Mouse (Mus musculus) gastrocnemius, postnatal 25 days (tissue): ENCODE data around the gene Myo9b. TPM values are rescaled to one million over a fixed set of nuclear protein-coding genes. Genes with fewer than 3 reads are reported as not detected.
A peak's percentile ranks its signal among the peaks of the same experiment; 100 is the strongest.

Experiments
- DNase-seq: peaks from one replicate; pipeline ENCODE4 v3.0.0; 2022
- total RNA-seq, 2 experiments: library from RNA; stranded (reverse); gene quantifications; 1 replicate in 1 of 2; 2 replicates in 1 of 2; pipeline ENCODE4 v1.2.3; 2021

Gene Myo9b
- total RNA-seq, 2 experiments from 2014 or later = 9.1 to 12.2 TPM

DNA sequence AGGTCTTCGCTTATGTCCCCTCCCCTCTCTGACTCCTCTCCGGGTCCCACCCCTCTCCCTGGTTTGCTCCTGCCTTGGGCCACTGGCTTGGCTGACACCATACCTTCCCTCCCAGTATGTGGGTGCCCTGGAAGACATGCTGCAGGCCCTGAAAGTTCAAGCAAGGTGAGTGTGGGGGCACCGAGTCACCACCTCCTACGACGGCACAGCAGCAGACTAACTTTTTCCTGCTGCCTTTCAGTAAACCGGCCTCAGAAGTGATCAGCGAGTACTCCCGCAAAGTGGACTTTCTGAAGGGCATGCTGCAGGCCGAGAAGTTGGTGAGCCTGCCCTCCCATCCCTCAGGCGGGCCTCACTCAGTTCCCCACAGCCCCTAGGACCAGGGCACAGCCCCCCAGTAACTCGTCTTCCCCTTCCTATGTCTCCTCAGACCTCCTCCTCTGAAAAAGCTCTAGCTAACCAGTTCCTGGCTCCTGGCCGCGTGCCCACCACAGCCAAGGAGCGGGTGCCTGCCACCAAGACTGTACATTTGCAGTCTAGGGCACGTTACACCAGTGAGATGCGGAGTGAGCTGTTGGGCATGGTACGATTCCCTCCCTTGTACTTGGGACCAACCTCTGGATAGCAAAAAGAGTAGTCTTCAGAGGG lies 95.1 kb downstream of the Myo9b start:
- no peak for DNase-seq

- no peak for DNase-seq
Measured at GRCm38 (mm10) chr8:71368366-71368765, 95.9 kb downstream of the Myo9b start.

DNA sequence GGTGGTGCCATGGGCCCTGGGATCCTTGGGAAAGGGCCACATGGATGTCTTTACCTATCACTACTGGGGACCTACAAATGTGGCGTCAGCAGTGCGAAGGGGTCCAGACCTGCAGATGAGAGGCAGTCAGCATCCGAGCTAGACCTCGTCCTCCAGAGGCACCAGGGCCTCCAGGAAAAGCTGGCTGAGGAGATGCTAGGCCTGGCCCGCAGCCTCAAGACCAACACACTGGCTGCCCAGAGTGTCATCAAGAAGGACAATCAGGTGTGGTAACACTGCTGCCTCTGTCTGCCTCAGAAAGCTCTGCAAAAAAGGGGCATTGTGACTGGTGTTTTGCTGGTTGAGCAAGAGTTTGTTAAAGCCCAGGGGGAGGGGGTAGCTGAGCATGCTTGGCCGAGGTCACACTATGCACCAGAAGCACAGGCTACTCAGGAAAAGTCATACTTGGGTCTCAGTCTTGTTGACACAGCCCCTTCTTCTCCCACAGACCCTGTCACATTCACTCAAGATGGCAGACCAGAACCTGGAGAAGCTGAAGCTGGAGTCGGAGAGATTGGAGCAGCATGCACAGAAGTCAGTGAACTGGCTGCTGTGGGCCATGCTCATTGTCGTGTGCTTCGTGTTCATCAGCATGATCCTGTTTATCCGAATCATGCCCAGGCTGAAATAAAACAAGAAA lies 96.7 kb downstream of the Myo9b start:
- DNase-seq = no peak

DNA sequence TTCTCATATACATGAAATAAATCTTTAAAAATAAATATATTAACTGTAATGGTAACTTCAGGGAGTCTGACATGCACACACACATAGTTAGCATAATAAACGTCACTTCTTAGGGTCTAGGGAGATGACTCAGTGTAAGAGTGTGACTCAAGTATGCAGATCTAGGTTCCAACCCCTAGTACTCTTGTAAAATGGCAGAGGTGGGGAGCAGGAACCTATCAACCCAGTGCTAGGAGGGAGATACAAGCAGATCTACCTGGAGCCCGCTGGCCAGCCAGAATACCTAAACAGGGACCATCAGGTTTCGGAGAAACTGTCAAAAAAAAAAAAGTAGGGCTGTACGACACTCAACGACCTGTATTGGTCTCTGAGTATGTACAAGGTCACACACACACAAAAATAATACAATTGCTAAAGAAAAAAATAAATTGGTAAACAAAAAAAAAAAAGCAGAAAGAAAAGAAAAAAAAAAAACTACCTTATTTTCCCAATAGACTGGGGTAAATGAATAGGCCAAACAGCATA lies 98.3 kb downstream of the Myo9b start:
- DNase-seq = no peak

- DNase-seq = peak; percentile 98
Measured at GRCm38 (mm10) chr8:71371236-71371848, 98.8 kb downstream of the Myo9b start, which contains the start of gene Ocel1. Gene Ocel1 (plus strand): TSS chr8:71371298.

- DNase-seq = no peak
Measured at GRCm38 (mm10) chr8:71372427-71372826, 99.9 kb downstream of the Myo9b start.

DNA sequence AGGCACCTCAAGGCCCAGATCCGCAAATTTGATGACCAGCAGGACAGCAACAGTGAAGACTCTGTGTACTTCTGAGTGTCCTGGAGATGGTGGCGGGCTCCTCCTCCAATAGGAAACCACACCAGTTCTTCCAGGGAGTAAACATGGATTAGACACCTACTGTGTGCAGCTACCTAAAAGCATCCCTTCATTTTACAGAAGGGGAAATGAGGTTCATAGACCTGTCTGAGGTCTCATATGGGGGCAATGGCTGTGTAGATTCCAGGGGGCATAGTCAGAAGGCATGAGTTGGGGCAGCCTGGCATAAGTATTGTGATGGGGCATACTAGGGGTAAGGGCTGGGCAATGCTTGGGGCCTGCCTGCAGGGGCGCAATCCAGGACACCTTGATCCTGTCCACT lies 100.5 kb downstream of the Myo9b start:
- DNase-seq = no peak

DNA sequence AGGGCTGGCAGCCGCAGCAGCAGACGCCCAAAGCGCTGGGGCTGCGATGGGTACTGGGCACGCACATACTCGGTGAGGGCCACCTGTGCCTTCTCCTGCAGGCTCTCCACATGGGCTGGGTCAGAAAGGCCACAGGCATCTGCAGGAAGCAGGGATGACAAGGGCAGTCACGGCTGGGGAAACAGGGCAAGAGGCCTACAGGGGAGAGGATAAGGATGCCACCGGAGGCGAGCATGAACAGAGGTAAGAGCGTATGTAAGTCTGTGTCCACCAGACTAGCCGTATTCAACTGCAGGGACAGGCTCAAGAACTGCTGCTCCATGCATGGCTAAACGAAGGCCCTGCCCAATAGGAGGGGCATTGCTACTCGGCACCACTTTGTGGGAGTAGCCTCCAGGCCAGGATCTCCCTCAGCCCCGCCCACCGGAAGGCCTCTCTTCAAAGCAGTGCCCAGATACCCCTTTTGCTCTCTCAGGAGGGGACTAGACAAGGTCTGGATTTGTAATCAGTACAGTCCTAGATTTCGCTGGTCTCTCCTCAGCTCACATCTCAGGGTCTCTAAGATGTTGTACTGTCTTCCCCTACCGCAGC lies 102.2 kb downstream of the Myo9b start:
- no peak for DNase-seq

GRCm38 (mm10) chr8:71375581-71376422 lies 103.3 kb downstream of the Myo9b start:
- DNase-seq = peak; percentile 59

DNA sequence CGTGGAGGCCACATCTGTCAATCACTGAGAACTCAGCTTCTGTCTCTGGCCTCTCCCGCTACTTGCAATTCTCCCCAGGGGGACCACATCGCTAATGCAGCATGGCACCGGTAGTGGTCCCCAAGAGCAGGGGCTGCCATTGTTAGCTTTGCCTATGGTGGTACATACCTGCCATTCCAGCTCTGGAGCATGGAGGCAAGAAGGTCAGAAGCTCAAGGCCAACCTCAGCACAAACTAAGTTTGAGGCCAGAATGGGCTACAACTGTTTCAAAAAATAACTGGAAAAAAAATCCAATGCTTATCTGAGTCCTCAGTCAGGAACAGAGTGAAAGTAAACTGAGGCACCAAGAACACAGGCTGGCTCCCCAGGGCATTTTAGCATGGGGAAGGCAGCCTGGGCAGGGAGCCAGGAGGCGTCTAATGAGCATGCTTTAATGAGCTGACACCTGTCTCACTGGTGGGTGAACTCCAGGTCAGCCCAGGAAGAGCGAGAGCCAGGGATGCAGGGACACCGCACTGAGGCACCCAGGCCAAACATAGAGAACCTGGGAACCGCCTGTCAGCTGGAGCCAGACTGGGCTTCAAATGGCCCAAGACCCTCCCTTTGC lies 104.0 kb downstream of the Myo9b start:
- DNase-seq = no peak

GRCm38 (mm10) chr8:71379008-71379407 lies 106.5 kb downstream of the Myo9b start:
- DNase-seq = no peak

DNA sequence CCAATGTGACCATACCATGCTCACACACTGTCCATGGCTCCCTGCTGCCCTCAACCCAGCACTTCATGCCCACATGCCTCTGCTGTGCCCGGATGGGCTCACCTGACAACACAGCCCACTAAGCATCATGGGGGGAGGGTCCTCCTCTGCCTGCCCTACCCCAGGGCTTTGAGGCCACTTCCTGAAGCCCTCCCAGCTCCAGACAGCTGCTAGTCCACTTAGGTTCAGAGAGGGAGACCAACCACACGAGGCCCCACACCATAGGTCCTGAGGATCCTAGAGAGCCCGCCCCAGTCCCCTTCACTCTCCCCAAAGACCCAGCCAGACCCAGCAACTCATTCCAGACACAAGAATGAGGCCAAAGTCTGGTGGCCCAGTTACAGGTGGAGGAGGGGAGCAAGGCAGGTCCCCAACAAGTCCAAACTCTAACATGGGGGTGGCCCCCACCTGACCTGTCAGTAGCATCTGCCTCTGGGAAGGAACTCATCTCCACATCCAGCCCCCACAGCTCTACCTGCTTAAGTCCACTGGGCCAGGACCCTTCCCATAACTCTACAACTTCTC lies 107.1 kb downstream of the Myo9b start:
- no peak for DNase-seq

GRCm38 (mm10) chr8:71380178-71381171 lies 108.0 kb downstream of the Myo9b start:
- no peak for DNase-seq

DNA sequence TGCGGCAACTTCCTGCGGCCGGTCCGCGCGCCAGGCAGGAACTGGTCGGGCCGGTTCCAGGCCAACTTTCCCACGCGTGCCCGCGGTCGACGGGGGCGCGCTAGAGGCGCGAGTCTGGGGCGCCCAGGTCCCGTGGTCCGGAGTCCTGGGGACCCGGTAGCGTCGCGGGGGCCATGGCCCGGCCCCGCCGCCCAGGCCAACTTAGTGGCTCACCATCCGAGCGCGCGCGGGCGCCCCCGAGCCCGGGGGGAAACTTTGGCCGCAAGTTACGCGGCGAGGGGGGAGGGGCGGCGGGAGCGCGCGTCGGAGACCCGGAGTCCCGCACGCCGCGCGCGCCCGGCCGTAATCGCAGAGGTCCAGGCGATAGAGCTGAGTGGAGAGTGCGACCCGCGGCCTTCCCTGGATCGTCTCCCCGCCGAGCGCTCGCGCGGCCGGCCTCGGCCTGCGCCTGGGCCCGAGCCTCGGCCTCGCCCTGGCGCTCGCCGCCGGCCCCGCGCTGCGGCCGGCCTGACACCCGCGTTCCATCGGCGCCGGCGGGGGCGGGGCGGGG lies 109.0 kb downstream of the Myo9b start, which contains the start of gene Nr2f6:
TSS of gene Nr2f6 (minus strand) at position 540 of the 550 bp plus-strand sequence.
- peak; percentile 72 for DNase-seq

GRCm38 (mm10) chr8:71381971-71382961 lies 109.8 kb downstream of the Myo9b start:
- peak; percentile 89 for DNase-seq

DNA sequence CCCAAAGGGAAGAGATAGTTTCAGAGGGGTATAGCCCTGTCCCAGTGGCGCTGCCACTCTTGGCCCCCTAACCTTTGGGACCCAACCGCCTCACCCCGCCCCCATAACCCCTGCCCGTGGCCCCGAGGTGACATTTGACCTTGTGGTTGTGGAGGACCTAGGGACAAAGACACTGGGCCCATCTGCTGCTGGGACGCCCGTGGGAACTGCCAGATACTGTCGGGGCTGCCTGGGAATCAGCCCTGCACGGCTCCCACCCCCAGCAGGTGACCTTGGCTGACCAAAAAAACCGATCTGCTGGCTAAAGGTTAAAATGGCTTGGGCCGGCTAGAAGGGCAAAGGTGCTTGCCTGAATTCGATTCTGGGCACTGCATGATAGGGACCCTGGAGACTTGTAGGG lies 110.9 kb downstream of the Myo9b start:
- DNase-seq = no peak

GRCm38 (mm10) chr8:71383860-71384259 lies 111.3 kb downstream of the Myo9b start:
- DNase-seq = no peak

GRCm38 (mm10) chr8:71385212-71385835 lies 112.8 kb downstream of the Myo9b start:
- DNase-seq = no peak
